Mouse (Mus musculus) bone marrow macrophage, adult 2 months (primary cell): ENCODE measurements around the gene Ppid. TPM values are rescaled to one million over a fixed set of nuclear protein-coding genes. Genes with fewer than 3 reads are reported as not detected.

ENCODE experiments used
- H3K27ac ChIP-seq: 2 replicates; pipeline ENCODE4 v1.5.1; 2012; ENCODE audit warnings: low read depth, low read length; ENCODE audit not compliant: insufficient read depth
- H3K4me1 ChIP-seq: 2 replicates; pipeline ENCODE4 v1.6.1; 2012; ENCODE audit warnings: low read length; ENCODE audit not compliant: control insufficient read depth, insufficient read depth
- H3K4me3 ChIP-seq: 2 replicates; pipeline ENCODE4 v1.5.1; 2012; ENCODE audit warnings: mild to moderate bottlenecking, low read length, moderate library complexity; ENCODE audit not compliant: insufficient read depth
- CTCF ChIP-seq: IDR thresholded peaks from 2 replicates; pipeline ENCODE4 v1.5.1; 2012; ENCODE audit warnings: low read depth, mild to moderate bottlenecking, low read length, moderate library complexity
- POLR2A ChIP-seq: IDR thresholded peaks from 2 replicates; pipeline ENCODE4 v1.6.1; 2012; ENCODE audit warnings: mild to moderate bottlenecking, low read depth, low read length, borderline replicate concordance
- polyA plus RNA-seq: library from polyadenylated mRNA; stranded (reverse); fragments of >200 nt; gene quantifications from 2 replicates; pipeline ENCODE4 v1.2.4, GENCODE M21; 2012; ENCODE audit not compliant: missing spikeins, insufficient read depth, insufficient read length

The Ppid gene
- polyA plus RNA-seq, 1 experiment, result 34.9 TPM

- Histone ChIP-seq H3K4me1 (peaks cover 14% of the 10 kb centered on the region), H3K4me3 (no peak overlapping the region), H3K27ac (no peak overlapping the region)
- no peak for TF ChIP-seq CTCF
- TF ChIP-seq POLR2A, result no peak
These were observed 16.8 kb upstream of the Ppid start for GRCm38 (mm10) chr3:79574336-79574735.

- TF ChIP-seq CTCF, result no peak
- no peak for TF ChIP-seq POLR2A
- Histone ChIP-seq H3K27ac (no peak overlapping the region), H3K4me1 (peaks cover 13% of the 10 kb centered on the region)
These were observed 15.3 kb upstream of the Ppid start for GRCm38 (mm10) chr3:79575576-79576467.

GRCm38 (mm10) chr3:79576468-79576816, 14.7 kb upstream of the Ppid start:
- TF ChIP-seq POLR2A (no peak), CTCF (no peak)
- Histone ChIP-seq H3K4me1 (peaks cover 7% of the 10 kb centered on the region), H3K27ac (no peak overlapping the region), H3K4me3 (no peak overlapping the region)

More at GRCm38 (mm10) chr3:79575576-79576467, 15.3 kb upstream of the Ppid start:
- no peak overlapping the region for H3K4me3 ChIP-seq

- no peak overlapping the region for H3K27ac ChIP-seq
- no peak overlapping the region for H3K4me3 ChIP-seq
- TF ChIP-seq POLR2A, result no peak
- TF ChIP-seq CTCF, result no peak
- peaks cover 7% of the 10 kb centered on the region for H3K4me1 ChIP-seq
These were observed 14.3 kb upstream of the Ppid start for GRCm38 (mm10) chr3:79576865-79577264.

- Histone ChIP-seq H3K4me3 (no peak overlapping the region), H3K27ac (no peak overlapping the region), H3K4me1 (peaks cover 7% of the 10 kb centered on the region)
- TF ChIP-seq POLR2A (no peak), CTCF (no peak)
These were observed 13.5 kb upstream of the Ppid start for GRCm38 (mm10) chr3:79577606-79578005.

GRCm38 (mm10) chr3:79578164-79578563, 13.0 kb upstream of the Ppid start:
- no peak for TF ChIP-seq CTCF
- Histone ChIP-seq H3K4me3 (no peak overlapping the region), H3K4me1 (peaks cover 1% of the 10 kb centered on the region), H3K27ac (no peak overlapping the region)

- Histone ChIP-seq H3K4me3 (no peak overlapping the region), H3K4me1 (peaks cover 3% of the 10 kb centered on the region), H3K27ac (no peak overlapping the region)
- TF ChIP-seq CTCF (no peak), POLR2A (no peak)
These were observed 11.1 kb upstream of the Ppid start for GRCm38 (mm10) chr3:79579891-79580575.

GRCm38 (mm10) chr3:79586804-79587203, 4.3 kb upstream of the Ppid start:
- Histone ChIP-seq H3K27ac (no peak overlapping the region), H3K4me1 (peaks cover 5% of the 10 kb centered on the region), H3K4me3 (no peak overlapping the region)
- TF ChIP-seq POLR2A (no peak), CTCF (peak; percentile 87)

GRCm38 (mm10) chr3:79589671-79590070, 1.5 kb upstream of the Ppid start:
- Histone ChIP-seq H3K4me3 (no peak overlapping the region), H3K27ac (no peak overlapping the region), H3K4me1 (peaks cover 5% of the 10 kb centered on the region)
- TF ChIP-seq POLR2A (no peak), CTCF (no peak)

- TF ChIP-seq CTCF (no peak), POLR2A (no peak)
- Histone ChIP-seq H3K4me3 (peak overlapping the region; percentile 84), H3K27ac (peak overlapping the region; percentile 68), H3K4me1 (peaks cover 5% of the 10 kb centered on the region)
These were observed 790 bp downstream of the Ppid start for GRCm38 (mm10) chr3:79591793-79592471.
